In the genomic region with DNA sequence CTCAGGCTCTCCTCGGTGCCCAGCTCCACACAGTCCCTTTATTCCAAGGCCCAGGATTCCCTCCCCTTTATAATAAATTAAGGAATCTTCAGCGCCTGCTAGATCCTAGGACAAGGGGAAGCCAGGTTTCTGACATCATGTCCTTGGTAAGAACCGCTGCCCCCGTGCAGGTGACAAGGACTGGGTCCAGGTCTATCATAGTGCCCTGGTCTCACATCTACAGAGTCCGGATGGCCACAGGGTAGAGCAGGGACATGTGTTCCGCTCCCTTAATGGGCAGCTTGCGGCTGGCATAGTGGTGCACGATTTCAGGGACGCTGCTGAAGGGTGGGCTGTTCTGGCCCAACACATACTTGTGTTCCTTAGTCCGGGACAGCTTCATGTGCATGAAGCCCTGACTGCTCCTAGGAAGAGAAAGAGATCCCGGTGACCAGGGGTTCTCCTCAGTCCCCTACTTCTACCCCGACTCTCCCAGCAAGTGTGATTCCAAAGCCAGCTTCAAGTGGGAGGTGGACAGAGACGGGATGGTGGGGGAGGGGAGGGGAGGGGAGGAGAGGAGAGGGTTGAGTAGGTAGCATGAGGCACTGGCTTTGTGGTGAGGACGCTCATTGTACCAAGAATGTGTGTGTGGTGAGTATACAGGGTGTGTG, we compare ENCODE assay signal across 8 mouse cellular contexts. TPM values are rescaled to one million over a fixed set of nuclear protein-coding genes. Genes with fewer than 3 reads are reported as not detected.
A peak's percentile ranks its signal among the peaks of the same experiment; 100 is the strongest.
DNase-seq lines count a peak whose midpoint lies in the region; ATAC-seq and TF ChIP-seq lines count a peak whose summit lies in the region.

No protein-coding gene starts in this region.

- peak; percentile 8; the same call in 1 of the 2 replicates for ATAC-seq in cerebellum, adult (ENCODE audit: insufficient number of reproducible peaks, low FRiP score, low TSS enrichment)
- peak; percentile 49 for ATAC-seq in neural tube, embryonic 11.5 days (ENCODE audit: insufficient read depth, low FRiP score, low TSS enrichment)
- ATAC-seq in embryonic facial prominence, embryonic 14.5 days (ENCODE audit: low read depth) = peak; percentile 28
- peak; percentile 18 for ATAC-seq in intestine, postnatal 0 days
- ATAC-seq in midbrain, embryonic 14.5 days (ENCODE audit: low FRiP score, low TSS enrichment) = peak; percentile 48

- no peaks in the 10 kb centered on the region for H3K27me3 ChIP-seq in neural tube, embryonic 11.5 days (ENCODE audit: control insufficient read depth, insufficient read depth, low read length)
- no peaks in the 10 kb centered on the region for H3K27me3 ChIP-seq in embryonic facial prominence, embryonic 14.5 days (replicated peaks; ENCODE audit: control insufficient read depth, insufficient read depth, low read length)
- no peaks in the 10 kb centered on the region; the same call in 1 of the 2 replicates for H3K27me3 ChIP-seq in intestine, postnatal 0 days (replicated peaks; ENCODE audit: control insufficient read depth, insufficient read depth, low read length)
- H3K27me3 ChIP-seq in midbrain, embryonic 14.5 days (ENCODE audit: control insufficient read depth, insufficient read depth, low read length) = no peaks in the 10 kb centered on the region

- H3K4me2 ChIP-seq in neural tube, embryonic 11.5 days (ENCODE audit: low read depth) = peak overlapping the region; percentile 60
- H3K4me2 ChIP-seq in embryonic facial prominence, embryonic 14.5 days (ENCODE audit: low read depth, low read length) = peak overlapping the region; percentile 79
- H3K4me2 ChIP-seq in intestine, postnatal 0 days (replicated peaks; ENCODE audit: low read depth) = peak overlapping the region; percentile 70
- H3K4me2 ChIP-seq in midbrain, embryonic 14.5 days (ENCODE audit: low read length) = peak overlapping the region; percentile 70

- H3K9me3 ChIP-seq in neural tube, embryonic 11.5 days (ENCODE audit: control insufficient read depth, low read length) = no peaks in the 10 kb centered on the region
- no peaks in the 10 kb centered on the region for H3K9me3 ChIP-seq in embryonic facial prominence, embryonic 14.5 days (ENCODE audit: control insufficient read depth, low read length)
- no peaks in the 10 kb centered on the region for H3K9me3 ChIP-seq in intestine, postnatal 0 days (ENCODE audit: control insufficient read depth)
- no peaks in the 10 kb centered on the region for H3K9me3 ChIP-seq in midbrain, embryonic 14.5 days (ENCODE audit: control insufficient read depth, low read length)

- H3K4me3 ChIP-seq in neural tube, embryonic 11.5 days (ENCODE audit: low read depth, low read length) = peak overlapping the region; percentile 43
- H3K4me3 ChIP-seq in embryonic facial prominence, embryonic 14.5 days (ENCODE audit: low read depth, low read length) = peak overlapping the region; percentile 61
- peak overlapping the region; percentile 64 for H3K4me3 ChIP-seq in intestine, postnatal 0 days (ENCODE audit: low read depth, low read length)
- peak overlapping the region; percentile 51 for H3K4me3 ChIP-seq in midbrain, embryonic 14.5 days (replicated peaks; ENCODE audit: low read depth, low read length)

- H3K27ac ChIP-seq in neural tube, embryonic 11.5 days (ENCODE audit: low read depth, low read length) = peak overlapping the region; percentile 96
- H3K27ac ChIP-seq in embryonic facial prominence, embryonic 14.5 days (replicated peaks; ENCODE audit: low read depth, low read length) = peak overlapping the region; percentile 98
- H3K27ac ChIP-seq in intestine, postnatal 0 days (ENCODE audit: low read depth, low read length) = peak overlapping the region; percentile 86; the same call in 1 of the 2 replicates
- peak overlapping the region; percentile 100 for H3K27ac ChIP-seq in midbrain, embryonic 14.5 days (replicated peaks; ENCODE audit: low read depth, low read length)

- no peak for DNase-seq in cerebellum, postnatal 4 days (ENCODE audit: low spot score in 2 of 2)
- no peak for DNase-seq in neural tube, embryonic 11.5 days (ENCODE audit: low spot score)
- no peak for DNase-seq in neural tube, embryonic 10.5 days (ENCODE audit: extremely low spot score, low spot score)
- no peak for DNase-seq in embryonic facial prominence, embryonic 14.5 days (ENCODE audit: low spot score)
- DNase-seq in midbrain, embryonic 14.5 days = no peak
- no peak for DNase-seq in urinary bladder, postnatal 4 days (ENCODE audit: low spot score in 2 of 2)

- WGBS in neural tube, embryonic 11.5 days = 10% methylated on average over 14 of the region's 14 CpGs
- WGBS in embryonic facial prominence, embryonic 14.5 days = 15% methylated on average over 14 of the region's 14 CpGs
- 19% methylated on average over 14 of the region's 14 CpGs for WGBS in intestine, postnatal 0 days
- 7% methylated on average over 14 of the region's 14 CpGs for WGBS in midbrain, embryonic 14.5 days

- H3K9ac ChIP-seq in neural tube, embryonic 11.5 days (ENCODE audit: low read length) = peak overlapping the region; percentile 91
- peak overlapping the region; percentile 91 for H3K9ac ChIP-seq in embryonic facial prominence, embryonic 14.5 days (ENCODE audit: low read depth, low read length)
- H3K9ac ChIP-seq in intestine, postnatal 0 days (ENCODE audit: low read depth, low read length) = peak overlapping the region; percentile 73
- H3K9ac ChIP-seq in midbrain, embryonic 14.5 days (replicated peaks; ENCODE audit: low read length) = peak overlapping the region; percentile 96

- peaks cover 35% of the 10 kb centered on the region for H3K4me1 ChIP-seq in neural tube, embryonic 11.5 days (ENCODE audit: control insufficient read depth, insufficient read depth, low read length)
- H3K4me1 ChIP-seq in embryonic facial prominence, embryonic 14.5 days (ENCODE audit: control insufficient read depth, insufficient read depth, low read length) = peaks cover 18% of the 10 kb centered on the region
- H3K4me1 ChIP-seq in intestine, postnatal 0 days (replicated peaks; ENCODE audit: control insufficient read depth, insufficient read depth, low read length) = no peaks in the 10 kb centered on the region
- H3K4me1 ChIP-seq in midbrain, embryonic 14.5 days (ENCODE audit: control insufficient read depth, insufficient read depth, low read length) = peaks cover 54% of the 10 kb centered on the region

- TF ChIP-seq CTCF in intestine, postnatal 0 days (IDR thresholded peaks at IDR 0.05; ENCODE audit: low read depth) = no peak

- no peaks in the 10 kb centered on the region for H3K36me3 ChIP-seq in neural tube, embryonic 11.5 days (ENCODE audit: control insufficient read depth, insufficient read depth, low read length)
- H3K36me3 ChIP-seq in embryonic facial prominence, embryonic 14.5 days (ENCODE audit: control insufficient read depth, insufficient read depth, low read length) = peaks cover 12% of the 10 kb centered on the region
- H3K36me3 ChIP-seq in intestine, postnatal 0 days (ENCODE audit: control insufficient read depth, insufficient read depth) = peaks cover 13% of the 10 kb centered on the region; the same call in 1 of the 2 replicates
- H3K36me3 ChIP-seq in midbrain, embryonic 14.5 days (ENCODE audit: control insufficient read depth, insufficient read depth, low read length) = peaks cover 17% of the 10 kb centered on the region

RNA-seq across cellular contexts. Expression of a gene that starts 19.7 kb away (rescaled TPM):
- polyA plus RNA-seq in neural tube, embryonic 11.5 days (2014; fragmentation: Nextera tagmentation; extraction: Ambion mirVana) = 12.9 and 13.8 TPM in 2 replicates
- 5.5 and 6.4 TPM in 2 replicates for polyA plus RNA-seq in embryonic facial prominence, embryonic 14.5 days (2014; fragmentation: Nextera tagmentation; extraction: Ambion mirVana)
- 1.8 and 2.0 TPM in 2 replicates for polyA plus RNA-seq in intestine, postnatal 0 days (2015; fragmentation: Nextera tagmentation; extraction: Ambion mirVana)
- 15.9 and 19.2 TPM in 2 replicates for polyA plus RNA-seq in midbrain, embryonic 14.5 days (2014; fragmentation: Nextera tagmentation; extraction: Ambion mirVana)

RNA-seq across cellular contexts. Expression of a gene that starts 33.8 kb away (rescaled TPM):
- 0.07 and 0.11 TPM in 2 replicates for polyA plus RNA-seq in neural tube, embryonic 11.5 days (2014; fragmentation: Nextera tagmentation; extraction: Ambion mirVana)
- polyA plus RNA-seq in embryonic facial prominence, embryonic 14.5 days (2014; fragmentation: Nextera tagmentation; extraction: Ambion mirVana) = 0.34 and 0.67 TPM in 2 replicates
- polyA plus RNA-seq in intestine, postnatal 0 days (2015; fragmentation: Nextera tagmentation; extraction: Ambion mirVana) = 0.07 TPM in 1 of 2 replicates, not detected in the other
- 0.18 and 0.22 TPM in 2 replicates for polyA plus RNA-seq in midbrain, embryonic 14.5 days (2014; fragmentation: Nextera tagmentation; extraction: Ambion mirVana)

RNA-seq across cellular contexts. Expression of a gene that starts 35.7 kb away (rescaled TPM):
- polyA plus RNA-seq in neural tube, embryonic 11.5 days (2014; fragmentation: Nextera tagmentation; extraction: Ambion mirVana) = not detected in 2 replicates
- polyA plus RNA-seq in embryonic facial prominence, embryonic 14.5 days (2014; fragmentation: Nextera tagmentation; extraction: Ambion mirVana) = 3.6 and 4.2 TPM in 2 replicates
- not detected in 2 replicates for polyA plus RNA-seq in intestine, postnatal 0 days (2015; fragmentation: Nextera tagmentation; extraction: Ambion mirVana)
- polyA plus RNA-seq in midbrain, embryonic 14.5 days (2014; fragmentation: Nextera tagmentation; extraction: Ambion mirVana) = 0.25 TPM in 1 of 2 replicates, not detected in the other

RNA-seq across cellular contexts. Expression of a gene that starts 50.6 kb away (rescaled TPM):
- 0.19 TPM in 1 of 2 replicates, not detected in the other for polyA plus RNA-seq in neural tube, embryonic 11.5 days (2014; fragmentation: Nextera tagmentation; extraction: Ambion mirVana)
- polyA plus RNA-seq in embryonic facial prominence, embryonic 14.5 days (2014; fragmentation: Nextera tagmentation; extraction: Ambion mirVana) = 0.71 TPM in 1 of 2 replicates, not detected in the other
- polyA plus RNA-seq in intestine, postnatal 0 days (2015; fragmentation: Nextera tagmentation; extraction: Ambion mirVana) = 0.83 and 1.5 TPM in 2 replicates
- polyA plus RNA-seq in midbrain, embryonic 14.5 days (2014; fragmentation: Nextera tagmentation; extraction: Ambion mirVana) = 0.23 TPM in 1 of 2 replicates, not detected in the other

RNA-seq across cellular contexts. Expression of a gene that starts 51.0 kb away (rescaled TPM):
- polyA plus RNA-seq in neural tube, embryonic 11.5 days (2014; fragmentation: Nextera tagmentation; extraction: Ambion mirVana) = 0.04 TPM in 1 of 2 replicates, not detected in the other
- 0.04 and 0.14 TPM in 2 replicates for polyA plus RNA-seq in embryonic facial prominence, embryonic 14.5 days (2014; fragmentation: Nextera tagmentation; extraction: Ambion mirVana)
- 0.17 and 0.38 TPM in 2 replicates for polyA plus RNA-seq in intestine, postnatal 0 days (2015; fragmentation: Nextera tagmentation; extraction: Ambion mirVana)
- polyA plus RNA-seq in midbrain, embryonic 14.5 days (2014; fragmentation: Nextera tagmentation; extraction: Ambion mirVana) = 0.04 TPM in 1 of 2 replicates, not detected in the other
